Mouse (Mus musculus) left cerebral cortex, postnatal 14 days (tissue): ENCODE results near the gene Inpp4b. TPM values are rescaled to one million over a fixed set of nuclear protein-coding genes. Genes with fewer than 3 reads are reported as not detected.

Experiments
- DNase-seq, 2 experiments: peaks; one replicate each; pipeline ENCODE4 v3.0.0; 2021 to 2022; ENCODE audit warnings: low spot score in 2 of 2, mixed read lengths in 1 of 2
- intact Hi-C: fragments of 180-260 bp; cut with DNase I; formaldehyde crosslinking; loops from one replicate; pipeline ENCODE4 v1.15.1; 2025
- long read RNA-seq, 2 experiments: library from polyadenylated mRNA; stranded (forward); transcript quantifications; one replicate each; pipeline ENCODE4 v2.0.0; 2021
- total RNA-seq, 2 experiments: library from RNA; stranded (reverse); gene quantifications; 2 replicates each; pipeline ENCODE4 v1.2.3; 2021

The Inpp4b gene
- total RNA-seq: 10 to 100 TPM in 1 of 2 experiments, 1 to 10 TPM in 1; 9.8 to 12.6 TPM
- long read RNA-seq, experiment 1, full-length matches to known transcripts: 1 of 5 reads
- long read RNA-seq, experiment 1, partial matches to known transcripts: 2 of 5 reads
- long read RNA-seq, experiment 1, other reads (novel, unspliced or antisense): 2 of 5 reads
- long read RNA-seq, experiment 2, partial matches to known transcripts: 1 of 5 reads
- long read RNA-seq, experiment 2, other reads (novel, unspliced or antisense): 4 of 5 reads

- intact Hi-C loops: loop anchor here (10.0 kb wide), 2 partner anchors 278 to 682 kb away; no protein-coding TSS in a partner anchor
- DNase-seq: peak; percentile 70
Measured at GRCm38 (mm10) chr8:81342236-81342998, at the start of gene Inpp4b. TSS of gene Inpp4b (plus strand) at chr8:81342556.

- no peak for DNase-seq
- intact Hi-C loops: no loop called here
Measured at GRCm38 (mm10) chr8:81335250-81335649, 7.1 kb upstream of the Inpp4b start.

GRCm38 (mm10) chr8:81341191-81341590, 1.2 kb upstream of the Inpp4b start:
- intact Hi-C loops: loop anchor here (10.0 kb wide), 2 partner anchors 276 to 684 kb away; no protein-coding TSS in a partner anchor
- no peak for DNase-seq

GRCm38 (mm10) chr8:81341591-81342235, 643 bp upstream of the Inpp4b start:
- intact Hi-C loops: loop anchor here (10.0 kb wide), 2 partner anchors 277 to 683 kb away; no protein-coding TSS in a partner anchor

GRCm38 (mm10) chr8:81342999-81343302, 595 bp downstream of the Inpp4b start:
- DNase-seq: no peak
- intact Hi-C loops: loop anchor here (10.0 kb wide), 2 partner anchors 278 to 682 kb away; no protein-coding TSS in a partner anchor

More at GRCm38 (mm10) chr8:81341591-81342235, 643 bp upstream of the Inpp4b start:
- DNase-seq: peak; percentile 67 to 70

GRCm38 (mm10) chr8:81345170-81345697, 2.9 kb downstream of the Inpp4b start:
- DNase-seq: no peak
- intact Hi-C loops: loop anchor here (5.0 to 10.0 kb wide), 3 partner anchors 280 to 1397 kb away; no protein-coding TSS in a partner anchor

- DNase-seq: peak; percentile 51 to 55
- intact Hi-C loops: loop anchor here (5.0 to 10.0 kb wide), 3 partner anchors 285 to 1393 kb away; no protein-coding TSS in a partner anchor
Measured at GRCm38 (mm10) chr8:81349452-81349851, 7.1 kb downstream of the Inpp4b start.

- intact Hi-C loops: loop anchor here (5.0 kb wide), 1 partner anchor 454 kb away; no protein-coding TSS in a partner anchor
- DNase-seq: no peak
Measured at GRCm38 (mm10) chr8:81353460-81353859, 11.1 kb downstream of the Inpp4b start.

GRCm38 (mm10) chr8:81358108-81358507, 15.8 kb downstream of the Inpp4b start:
- peak in 1 of 2 experiments; percentile 26 for DNase-seq

GRCm38 (mm10) chr8:81360518-81360917, 18.2 kb downstream of the Inpp4b start:
- peak; percentile 45 to 58 for DNase-seq
- intact Hi-C loops: no loop called here

More at GRCm38 (mm10) chr8:81358108-81358507, 15.8 kb downstream of the Inpp4b start:
- intact Hi-C loops: no loop called here

GRCm38 (mm10) chr8:81361162-81361561, 18.8 kb downstream of the Inpp4b start:
- intact Hi-C loops: no loop called here
- peak in 1 of 2 experiments; percentile 21 for DNase-seq

GRCm38 (mm10) chr8:81370607-81371006, 28.3 kb downstream of the Inpp4b start:
- intact Hi-C loops: no loop called here
- no peak for DNase-seq

- DNase-seq: peak in 1 of 2 experiments; percentile 6
Measured at GRCm38 (mm10) chr8:81371844-81372243, 29.5 kb downstream of the Inpp4b start.

GRCm38 (mm10) chr8:81374877-81375475, 32.6 kb downstream of the Inpp4b start:
- intact Hi-C loops: no loop called here
- DNase-seq: no peak

More at GRCm38 (mm10) chr8:81371844-81372243, 29.5 kb downstream of the Inpp4b start:
- intact Hi-C loops: no loop called here

GRCm38 (mm10) chr8:81388953-81389352, 46.6 kb downstream of the Inpp4b start:
- intact Hi-C loops: no loop called here
- peak in 1 of 2 experiments; percentile 67 for DNase-seq

GRCm38 (mm10) chr8:81399071-81399470, 56.7 kb downstream of the Inpp4b start:
- intact Hi-C loops: no loop called here
- DNase-seq: peak in 1 of 2 experiments; percentile 15

- DNase-seq: peak; percentile 44 to 64
- intact Hi-C loops: no loop called here
Measured at GRCm38 (mm10) chr8:81399501-81399900, 57.1 kb downstream of the Inpp4b start.

GRCm38 (mm10) chr8:81412707-81413106, 70.4 kb downstream of the Inpp4b start:
- DNase-seq: no peak

GRCm38 (mm10) chr8:81443957-81444356, 101.6 kb downstream of the Inpp4b start:
- no peak for DNase-seq
- intact Hi-C loops: no loop called here

More at GRCm38 (mm10) chr8:81412707-81413106, 70.4 kb downstream of the Inpp4b start:
- intact Hi-C loops: no loop called here
